Mouse (Mus musculus) kidney, postnatal 0 days (tissue): ENCODE data around the gene Actl6a. TPM values are rescaled to one million over a fixed set of nuclear protein-coding genes. Genes with fewer than 3 reads are reported as not detected.

Experiments
- ATAC-seq: fragments of 200-750 bp; cut with Nextera tagmentation; replicated peaks from 2 replicates; pipeline ENCODE4 v1.8.0; 2017; ENCODE audit warnings: low read depth, moderate number of reproducible peaks, moderate TSS enrichment, moderate library complexity; ENCODE audit not compliant: low FRiP score
- DNase-seq: peaks from one replicate; pipeline ENCODE4 v3.0.0-alpha.2; 2016; ENCODE audit warnings: low spot score
- H3K27ac ChIP-seq: fragments of 300-500 bp; sonication (generic); 2 replicates; pipeline ENCODE4 v1.5.1; 2014; ENCODE audit warnings: mild to moderate bottlenecking
- H3K27me3 ChIP-seq: fragments of 300-500 bp; sonication (generic); 2 replicates; pipeline ENCODE4 v1.6.1; 2014; ENCODE audit warnings: low read length, mixed read lengths; ENCODE audit not compliant: insufficient read depth
- H3K36me3 ChIP-seq: fragments of 300-500 bp; sonication (generic); 2 replicates; pipeline ENCODE4 v1.6.1; 2014; ENCODE audit warnings: low read length, mixed read lengths; ENCODE audit not compliant: insufficient read depth
- H3K4me1 ChIP-seq: fragments of 300-500 bp; sonication (generic); replicated peaks from 2 replicates; pipeline ENCODE4 v1.6.1; 2014; ENCODE audit warnings: antibody characterized with exemption, low read length, mixed read lengths; ENCODE audit not compliant: insufficient read depth
- H3K4me2 ChIP-seq: fragments of 300-500 bp; sonication (generic); 2 replicates; pipeline ENCODE4 v1.6.1; 2014; ENCODE audit warnings: mild to moderate bottlenecking, low read length, moderate library complexity, mixed read lengths
- H3K4me3 ChIP-seq: fragments of 300-500 bp; sonication (generic); replicated peaks from 2 replicates; pipeline ENCODE4 v1.5.1; 2014; ENCODE audit warnings: low read depth, low read length
- H3K9ac ChIP-seq: fragments of 300-500 bp; sonication (generic); 2 replicates; pipeline ENCODE4 v1.6.1; 2014; ENCODE audit warnings: low read depth, low read length
- H3K9me3 ChIP-seq: fragments of 300-500 bp; sonication (generic); replicated peaks from 2 replicates; pipeline ENCODE4 v1.6.1; 2016; ENCODE audit warnings: low read length, inconsistent platforms, mixed read lengths
- CTCF ChIP-seq: IDR thresholded peaks from 2 replicates; pipeline ENCODE4 v1.5.1; 2016; ENCODE audit warnings: antibody characterized with exemption, low read depth, mild to moderate bottlenecking, moderate library complexity
- WGBS: fragments of 180-500 bp; shearing (Covaris S2); extraction: QIAGEN DNeasy Blood & Tissue Kit; methylation state at CpG from one replicate; pipeline ENCODE4 v1.1.7; 2014; 5-methylcytosine and 5-hydroxymethylcytosine counted together
- polyA plus RNA-seq: library from polyadenylated mRNA; unstranded; fragments of >200 nt; fragmentation: Nextera tagmentation; extraction: Ambion mirVana; gene quantifications from 2 replicates; pipeline ENCODE4 v1.2.1, GENCODE M21; 2015

Actl6a gene
- polyA plus RNA-seq, 1 experiment from 2014 or later: 121 TPM

DNA sequence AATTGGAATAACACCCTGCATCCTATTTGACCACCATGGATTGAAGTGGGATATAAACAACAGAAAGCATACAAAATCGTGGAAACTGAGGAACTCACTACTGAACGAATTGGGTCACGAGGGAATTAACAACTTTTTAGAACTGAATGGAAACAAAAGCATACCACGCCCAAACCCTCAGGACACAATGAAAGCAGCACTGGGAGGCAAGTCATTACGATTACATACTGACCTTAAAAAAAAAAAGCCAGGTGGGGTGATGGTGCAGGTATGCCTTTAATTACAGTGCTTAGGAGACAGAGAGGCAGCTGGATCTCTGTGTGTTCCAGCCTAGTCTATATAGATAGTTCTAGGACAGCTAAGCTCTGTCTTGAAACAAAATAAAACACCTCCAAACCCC is 53.1 kb downstream of the Actl6a start:
- H3K27ac ChIP-seq: no peak overlapping the region
- H3K9ac ChIP-seq: no peak overlapping the region
- no peaks in the 10 kb centered on the region for H3K27me3 ChIP-seq
- 66% methylated on average over 5 of the region's 5 CpGs for WGBS
- H3K4me1 ChIP-seq: no peaks in the 10 kb centered on the region
- H3K36me3 ChIP-seq: no peaks in the 10 kb centered on the region
- DNase-seq (no peak), ATAC-seq (no peak)
- H3K4me2 ChIP-seq: no peak overlapping the region
- no peak overlapping the region for H3K4me3 ChIP-seq
- no peaks in the 10 kb centered on the region for H3K9me3 ChIP-seq
- TF ChIP-seq CTCF: no peak

DNA sequence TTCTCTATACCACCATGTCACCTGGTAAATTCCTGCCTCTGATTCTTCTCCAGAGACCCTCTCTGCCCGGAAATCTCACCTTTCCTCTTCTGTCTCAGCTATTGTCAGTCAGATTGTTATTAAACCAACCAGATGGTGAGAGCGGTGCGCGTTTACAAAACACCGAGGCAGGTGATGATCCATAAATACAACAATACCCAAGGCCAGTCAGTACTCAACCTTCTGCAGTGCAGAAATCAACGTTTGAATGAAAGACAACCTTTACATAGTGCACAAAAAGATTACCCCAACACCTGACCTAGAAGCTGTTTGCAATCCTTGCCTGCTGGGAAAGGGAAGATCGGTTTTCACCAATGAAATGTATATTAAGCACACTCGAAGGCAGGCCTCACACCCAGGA is 56.9 kb downstream of the Actl6a start:
- H3K27ac ChIP-seq: no peak overlapping the region
- no peak for ATAC-seq
- WGBS: 59% methylated on average over 8 of the region's 8 CpGs

DNA sequence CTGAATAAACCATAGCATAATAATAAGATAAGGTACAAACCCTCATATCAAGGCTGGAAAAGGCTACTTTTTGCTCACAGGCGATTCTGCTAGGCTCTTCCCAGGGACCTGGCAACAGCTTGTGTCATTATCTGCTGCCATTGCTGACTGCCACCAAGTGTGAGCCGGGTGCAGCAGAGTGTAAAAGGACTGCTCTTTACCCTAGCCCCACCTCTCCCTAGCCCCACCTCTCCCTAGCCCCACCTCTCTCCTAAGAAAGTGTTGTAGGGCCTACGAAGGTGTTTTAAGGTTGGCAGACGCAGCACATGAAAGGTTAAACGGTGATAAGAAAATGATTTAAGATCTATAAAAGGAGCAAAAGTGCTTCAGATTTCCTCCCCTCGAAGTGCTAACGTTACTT is 57.8 kb downstream of the Actl6a start:
- WGBS: 38% methylated on average over 7 of the region's 7 CpGs
- Histone ChIP-seq H3K4me1 (no peaks in the 10 kb centered on the region), H3K36me3 (no peaks in the 10 kb centered on the region), H3K27me3 (no peaks in the 10 kb centered on the region), H3K27ac (no peak overlapping the region), H3K9ac (no peak overlapping the region), H3K4me2 (no peak overlapping the region), H3K4me3 (no peak overlapping the region), H3K9me3 (no peaks in the 10 kb centered on the region)
- TF ChIP-seq CTCF: no peak
- no peak for DNase-seq
- ATAC-seq: no peak

More for the DNA sequence above, 56.9 kb downstream of the Actl6a start:
- Histone ChIP-seq H3K9me3 (no peaks in the 10 kb centered on the region), H3K9ac (no peak overlapping the region), H3K27me3 (no peaks in the 10 kb centered on the region), H3K4me3 (no peak overlapping the region), H3K36me3 (no peaks in the 10 kb centered on the region), H3K4me2 (no peak overlapping the region), H3K4me1 (no peaks in the 10 kb centered on the region)
- no peak for TF ChIP-seq CTCF
- no peak for DNase-seq

DNA sequence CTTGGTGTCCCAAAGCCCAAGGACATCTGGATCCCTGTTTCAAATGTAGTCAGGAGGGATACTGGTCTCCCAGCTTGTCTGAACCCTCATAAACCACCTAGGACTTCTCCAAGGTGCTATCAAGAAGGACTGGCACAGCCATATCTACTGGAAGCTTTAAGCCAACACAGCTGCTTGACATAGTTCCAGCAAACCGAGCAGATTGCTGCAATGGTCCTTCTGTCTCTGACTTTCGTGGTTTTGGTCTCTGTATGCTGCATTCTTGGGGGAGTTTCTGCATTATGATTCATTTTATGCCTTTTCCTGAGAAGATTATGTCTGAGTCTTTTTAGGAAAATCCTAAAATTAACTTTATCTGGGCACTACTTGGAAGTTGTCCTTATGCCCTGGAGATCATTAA is 64.7 kb downstream of the Actl6a start:
- Histone ChIP-seq H3K36me3 (no peaks in the 10 kb centered on the region), H3K27me3 (no peaks in the 10 kb centered on the region), H3K9me3 (no peaks in the 10 kb centered on the region), H3K4me2 (no peak overlapping the region), H3K27ac (no peak overlapping the region), H3K4me3 (no peak overlapping the region), H3K4me1 (no peaks in the 10 kb centered on the region), H3K9ac (no peak overlapping the region)
- no peak for TF ChIP-seq CTCF
- DNase-seq (no peak), ATAC-seq (no peak)
- 78% methylated on average over 2 of the region's 2 CpGs for WGBS

Other genes with a start within 250 kb of the Actl6a start
- gene Kcnmb3, start 214.1 kb upstream of the Actl6a start, polyA plus RNA-seq: 0.10 TPM in 1 of 2 replicates, not detected in the other
- gene Zfp639, start 196.0 kb upstream of the Actl6a start, polyA plus RNA-seq: 38.6 and 41.6 TPM in 2 replicates
- 32.4 and 34.9 TPM in 2 replicates for gene Mfn1, start 176.8 kb upstream of the Actl6a start, polyA plus RNA-seq
- gene Gnb4, start 89.7 kb upstream of the Actl6a start, polyA plus RNA-seq: 40.0 and 41.0 TPM in 2 replicates
- gene Ndufb5, start 30.7 kb downstream of the Actl6a start, polyA plus RNA-seq: 517 and 574 TPM in 2 replicates
- 40.8 and 41.7 TPM in 2 replicates for gene Mrpl47, start 31.3 kb downstream of the Actl6a start, polyA plus RNA-seq
- gene Usp13, start 111.2 kb downstream of the Actl6a start, polyA plus RNA-seq: 1.5 and 1.7 TPM in 2 replicates